Mouse (Mus musculus) testis, adult 2 months (tissue): ENCODE measurements at regions not wholly inside any gene's neighbourhood (a gene's known extent, or its start where the extent isn't known, plus 50 kb on each side); places are given as distances from the start of the nearest gene placed in this dataset.

Experiments
- CTCF ChIP-seq: fragments of 200-500 bp; IDR thresholded peaks from 2 replicates; pipeline ENCODE4 v1.5.1; 2012; ENCODE audit warnings: low read depth, mild to moderate bottlenecking, inconsistent platforms, low read length, moderate library complexity; ENCODE audit not compliant: control insufficient read depth, insufficient read depth, insufficient replicate concordance
- POLR2A ChIP-seq: fragments of 200-500 bp; IDR thresholded peaks from 2 replicates; pipeline ENCODE4 v1.6.1; 2012; ENCODE audit warnings: low read depth, mild to moderate bottlenecking, inconsistent platforms, low read length, moderate library complexity; ENCODE audit not compliant: control insufficient read depth

- TF ChIP-seq CTCF = no peak
- no peak for TF ChIP-seq POLR2A
Measured at GRCm38 (mm10) chr10:122519981-122520380, 71.7 kb downstream of the Avpr1a start.
